Mouse (Mus musculus) midbrain, embryonic 14.5 days (tissue): ENCODE data around the gene Slc52a3. TPM values are rescaled to one million over a fixed set of nuclear protein-coding genes. Genes with fewer than 3 reads are reported as not detected.
A peak's percentile ranks its signal among the peaks of the same experiment; 100 is the strongest.

ENCODE experiments used
- ATAC-seq: fragments of 200-750 bp; cut with Nextera tagmentation; 2 replicates; pipeline ENCODE4 v1.8.0; 2017; ENCODE audit warnings: moderate number of reproducible peaks, moderate library complexity; ENCODE audit not compliant: low FRiP score, low TSS enrichment
- DNase-seq: peaks from one replicate; pipeline ENCODE4 v3.0.0-alpha.2; 2015
- H3K27ac ChIP-seq: fragments of 300-500 bp; sonication (generic); replicated peaks from 2 replicates; pipeline ENCODE4 v1.5.1; 2014; ENCODE audit warnings: mild to moderate bottlenecking, low read depth, low read length, moderate library complexity
- H3K27me3 ChIP-seq: fragments of 300-500 bp; sonication (generic); 2 replicates; pipeline ENCODE4 v1.6.1; 2014; ENCODE audit warnings: low read length, control low read depth, mixed read lengths; ENCODE audit not compliant: control insufficient read depth, insufficient read depth
- H3K36me3 ChIP-seq: fragments of 300-500 bp; sonication (generic); 2 replicates; pipeline ENCODE4 v1.6.1; 2014; ENCODE audit warnings: low read length, control low read depth; ENCODE audit not compliant: control insufficient read depth, insufficient read depth
- H3K4me1 ChIP-seq: fragments of 300-500 bp; sonication (generic); 2 replicates; pipeline ENCODE4 v1.6.1; 2014; ENCODE audit warnings: mild to moderate bottlenecking, antibody characterized with exemption, low read length, control low read depth; ENCODE audit not compliant: control insufficient read depth, insufficient read depth
- H3K4me2 ChIP-seq: fragments of 300-500 bp; sonication (generic); 2 replicates; pipeline ENCODE4 v1.6.1; 2014; ENCODE audit warnings: mild to moderate bottlenecking, low read length, moderate library complexity
- H3K4me3 ChIP-seq: fragments of 300-500 bp; sonication (generic); replicated peaks from 2 replicates; pipeline ENCODE4 v1.5.1; 2014; ENCODE audit warnings: low read depth, low read length
- H3K9ac ChIP-seq: fragments of 300-500 bp; sonication (generic); replicated peaks from 2 replicates; pipeline ENCODE4 v1.6.1; 2014; ENCODE audit warnings: mild to moderate bottlenecking, low read length, moderate library complexity
- H3K9me3 ChIP-seq: fragments of 300-500 bp; sonication (generic); 2 replicates; pipeline ENCODE4 v1.6.1; 2016; ENCODE audit warnings: low read length, control low read depth, mixed read lengths; ENCODE audit not compliant: control insufficient read depth
- WGBS: fragments of 180-500 bp; shearing (Covaris S2); extraction: QIAGEN DNeasy Blood & Tissue Kit; methylation state at CpG from one replicate; pipeline ENCODE4 v1.1.7; 2014; 5-methylcytosine and 5-hydroxymethylcytosine counted together
- polyA plus RNA-seq: library from polyadenylated mRNA; unstranded; fragments of >200 nt; fragmentation: Nextera tagmentation; extraction: Ambion mirVana; gene quantifications from 2 replicates; pipeline ENCODE4 v1.2.1, GENCODE M21; 2014

Gene Slc52a3
- polyA plus RNA-seq, 1 experiment from 2014 or later, result 0.74 TPM

DNA sequence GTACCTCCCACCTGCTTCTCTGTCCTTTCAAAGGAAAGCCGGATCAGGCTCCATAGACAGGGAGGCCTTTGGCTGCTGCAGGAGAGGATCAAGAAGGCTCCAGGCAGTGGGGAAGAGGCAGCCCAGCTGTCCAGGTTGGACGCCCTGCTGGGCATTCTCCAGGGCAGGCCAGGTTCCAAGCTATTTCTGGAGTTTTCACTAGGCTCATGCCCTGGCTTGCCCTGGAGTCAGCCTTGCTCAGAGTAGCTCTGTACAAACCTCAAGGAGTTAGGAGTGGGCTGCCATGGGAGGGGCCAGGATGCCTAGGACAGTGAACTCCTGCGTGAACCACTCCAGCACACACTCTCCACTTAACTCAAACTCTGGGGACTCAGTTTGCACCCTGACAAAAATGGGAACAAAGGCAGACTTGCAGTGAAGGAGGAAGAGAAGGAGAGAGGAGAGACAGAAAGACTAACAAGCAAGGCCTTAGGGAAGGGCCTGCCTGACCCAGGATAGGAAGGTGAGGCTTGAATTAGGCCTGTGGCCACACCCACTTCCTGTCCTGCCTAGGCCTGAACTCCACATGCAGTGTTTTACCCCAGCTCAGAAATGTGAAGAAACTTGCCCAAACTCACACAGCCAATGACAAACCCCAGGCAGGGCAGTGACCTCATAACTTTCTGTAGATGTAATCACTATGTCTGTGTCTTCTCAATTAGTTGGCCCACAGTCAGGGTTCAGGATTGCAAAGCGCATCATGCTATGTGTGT, 18.4 kb upstream of the Slc52a3 start:
- no peak overlapping the region for H3K4me3 ChIP-seq
- no peak for ATAC-seq
- peaks cover 34% of the 10 kb centered on the region for H3K4me1 ChIP-seq
- no peak overlapping the region; the same call in 1 of the 2 replicates for H3K4me2 ChIP-seq
- 84% methylated on average over 4 of the region's 4 CpGs for WGBS
- no peaks in the 10 kb centered on the region for H3K36me3 ChIP-seq
- no peaks in the 10 kb centered on the region for H3K27me3 ChIP-seq
- DNase-seq, result no peak
- no peak overlapping the region for H3K27ac ChIP-seq
- H3K9ac ChIP-seq, result 0 out of 2 replicates have a peak overlapping the region, but pooled peaks have one; percentile 20
- no peaks in the 10 kb centered on the region for H3K9me3 ChIP-seq

DNA sequence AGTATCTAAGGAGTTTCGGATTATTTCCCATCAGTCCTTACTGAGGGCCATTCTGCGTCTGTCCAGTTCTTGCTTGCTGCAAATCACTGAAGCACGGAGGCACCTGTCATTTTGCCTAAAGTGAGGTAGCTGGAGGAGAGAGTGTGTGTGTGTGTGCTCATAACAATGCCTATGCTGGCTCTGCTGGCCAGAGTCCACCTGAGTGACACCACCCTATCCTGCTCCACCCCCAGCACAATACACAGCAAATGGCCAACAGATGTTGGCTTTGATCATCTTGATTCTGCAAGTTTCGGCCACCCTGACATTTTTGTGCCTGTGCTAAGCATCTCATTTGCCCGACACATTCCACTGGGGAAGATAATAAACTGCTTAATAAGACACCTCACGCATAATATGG, 17.8 kb upstream of the Slc52a3 start:
- no peak overlapping the region for H3K27ac ChIP-seq
- H3K4me3 ChIP-seq, result no peak overlapping the region
- WGBS, result 70% methylated on average over 6 of the region's 6 CpGs
- H3K4me2 ChIP-seq, result peak overlapping the region; percentile 88
- DNase-seq (no peak), ATAC-seq (no peak)
- H3K36me3 ChIP-seq, result no peaks in the 10 kb centered on the region
- peaks cover 30% of the 10 kb centered on the region for H3K4me1 ChIP-seq
- no peaks in the 10 kb centered on the region for H3K9me3 ChIP-seq
- H3K27me3 ChIP-seq, result no peaks in the 10 kb centered on the region
- H3K9ac ChIP-seq, result no peak overlapping the region

DNA sequence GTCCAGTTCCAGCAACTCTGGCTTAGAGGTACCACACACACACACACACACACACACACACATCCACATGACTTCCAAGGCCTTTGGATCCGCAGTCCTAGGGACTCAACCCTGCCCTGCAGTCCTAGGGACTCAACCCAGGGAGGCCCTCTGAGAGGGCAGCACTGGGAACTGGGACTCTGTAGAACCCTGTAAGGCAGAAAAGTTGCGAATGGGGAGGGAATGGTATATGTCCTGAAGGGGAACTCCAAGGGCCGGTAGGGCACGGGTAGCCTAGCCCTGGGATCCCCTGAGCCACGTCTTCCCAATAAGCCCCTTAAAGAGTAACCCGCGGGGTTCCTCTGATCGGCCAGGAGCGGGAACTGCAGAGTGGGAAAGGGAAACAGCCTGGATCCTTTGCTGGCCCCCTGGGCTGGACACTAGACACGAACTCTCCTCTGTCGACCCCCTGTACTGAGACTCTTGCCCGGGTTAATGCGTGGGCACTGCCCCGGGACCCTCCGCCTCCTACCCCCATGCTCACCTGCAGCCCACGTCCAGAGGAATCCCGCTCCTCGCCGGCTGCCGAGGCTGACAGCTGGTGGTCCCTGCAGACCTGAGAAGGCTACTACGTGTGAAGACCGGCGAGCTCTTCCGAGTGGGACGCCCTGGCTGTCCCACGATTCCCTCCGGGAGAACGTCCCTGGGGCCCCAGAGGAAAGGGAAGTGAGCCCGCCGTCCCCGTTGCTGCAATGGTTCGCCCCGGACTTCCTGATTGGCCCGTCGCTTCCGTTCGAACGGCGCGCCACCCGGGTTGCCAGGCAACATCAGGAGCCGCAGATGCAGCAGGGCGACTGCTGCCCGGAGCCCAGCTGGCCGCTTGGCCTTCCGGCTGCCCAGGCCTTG, 16.6 kb upstream of the Slc52a3 start, which contains the start of gene Fam110a:
Fam110a (minus strand) TSS at position 750 of the 885 bp plus-strand sequence.
- Histone ChIP-seq H3K4me3 (peak within 1 kb of the TSS; percentile 77), H3K4me1 (peaks cover 24% of the 10 kb centered on the region), H3K27ac (peak within 1 kb of the TSS; percentile 78), H3K27me3 (no peaks in the 10 kb centered on the region), H3K36me3 (no peaks in the 10 kb centered on the region), H3K9ac (peak within 1 kb of the TSS; percentile 79), H3K9me3 (no peaks in the 10 kb centered on the region), H3K4me2 (peak within 1 kb of the TSS; percentile 88)
- DNase-seq, result peak; percentile 94
- ATAC-seq, result peak; percentile 89
- WGBS, result 1% methylated on average over 46 of the region's 46 CpGs

DNA sequence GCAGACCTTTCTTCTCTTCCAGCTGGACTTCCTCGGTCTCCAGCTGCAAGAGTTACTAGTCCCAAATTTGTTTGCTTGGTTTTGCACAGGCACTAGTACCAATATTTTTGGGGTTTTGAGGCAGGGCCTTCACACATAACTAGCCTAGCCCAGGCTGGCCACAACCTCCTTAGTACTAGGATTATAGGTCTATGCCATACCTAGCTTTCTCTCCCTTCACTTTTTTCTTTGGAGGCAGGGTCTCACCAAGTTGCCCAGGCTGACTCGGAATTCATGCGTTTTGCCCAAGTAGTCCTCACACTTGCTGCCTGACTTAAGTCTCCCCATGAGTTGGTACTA, 16.0 kb upstream of the Slc52a3 start:
- Histone ChIP-seq H3K4me2 (peak overlapping the region; percentile 88), H3K9ac (peak overlapping the region; percentile 79), H3K27ac (peak overlapping the region; percentile 78), H3K9me3 (no peaks in the 10 kb centered on the region), H3K36me3 (no peaks in the 10 kb centered on the region), H3K27me3 (no peaks in the 10 kb centered on the region), H3K4me1 (peaks cover 24% of the 10 kb centered on the region), H3K4me3 (peak overlapping the region; percentile 77)
- DNase-seq, result no peak
- 29% methylated on average over 3 of the region's 3 CpGs for WGBS
- ATAC-seq, result peak; percentile 12; the same call in 1 of the 2 replicates

DNA sequence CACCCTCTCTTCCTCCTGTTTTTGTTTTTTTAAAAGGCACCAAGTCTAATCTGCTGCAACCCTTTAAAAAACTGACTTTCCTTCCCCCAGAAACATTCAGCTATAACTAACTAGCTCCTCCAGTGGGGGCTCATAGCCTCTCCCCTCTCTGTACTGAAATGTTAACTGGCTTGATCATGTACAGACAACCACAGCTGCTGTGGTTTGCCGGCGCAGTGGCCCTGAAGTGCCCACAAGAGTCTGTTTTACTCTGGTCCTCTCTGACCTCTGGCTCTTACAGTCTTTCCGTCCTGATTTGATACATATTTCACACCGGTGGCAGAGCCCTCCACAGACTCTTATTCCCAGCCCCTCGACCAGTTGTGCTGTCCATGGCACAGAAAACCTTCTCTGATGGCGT, 15.0 kb upstream of the Slc52a3 start:
- Histone ChIP-seq H3K9me3 (no peaks in the 10 kb centered on the region), H3K27me3 (no peaks in the 10 kb centered on the region), H3K27ac (no peak overlapping the region), H3K36me3 (no peaks in the 10 kb centered on the region), H3K9ac (no peak overlapping the region), H3K4me1 (peaks cover 24% of the 10 kb centered on the region), H3K4me3 (no peak overlapping the region), H3K4me2 (no peak overlapping the region)
- no peak for ATAC-seq
- 86% methylated on average over 6 of the region's 6 CpGs for WGBS
- no peak for DNase-seq

DNA sequence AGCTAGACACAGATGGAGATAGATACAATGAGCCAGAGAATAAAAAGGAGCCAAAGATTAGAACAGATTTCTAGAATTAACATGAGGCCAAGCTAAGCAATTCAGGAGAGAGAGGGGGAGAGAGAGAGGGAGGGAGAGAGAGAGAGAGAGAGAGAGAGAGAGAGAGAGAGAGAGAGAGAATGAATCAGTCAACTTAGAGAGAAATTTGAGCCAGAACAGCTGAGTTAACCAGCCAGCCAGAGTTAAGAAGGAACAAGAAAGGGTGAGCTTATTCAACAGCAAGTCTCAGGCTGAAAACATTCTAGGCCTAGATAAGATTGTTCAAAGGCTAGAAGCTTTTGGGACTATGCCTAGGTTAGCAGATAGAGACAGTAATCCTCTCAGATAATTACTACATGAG, 13.8 kb upstream of the Slc52a3 start:
- Histone ChIP-seq H3K36me3 (no peaks in the 10 kb centered on the region), H3K27ac (no peak overlapping the region), H3K9ac (no peak overlapping the region), H3K4me3 (no peak overlapping the region), H3K4me2 (no peak overlapping the region), H3K9me3 (no peaks in the 10 kb centered on the region), H3K27me3 (no peaks in the 10 kb centered on the region), H3K4me1 (peaks cover 23% of the 10 kb centered on the region)
- DNase-seq (no peak), ATAC-seq (no peak)

DNA sequence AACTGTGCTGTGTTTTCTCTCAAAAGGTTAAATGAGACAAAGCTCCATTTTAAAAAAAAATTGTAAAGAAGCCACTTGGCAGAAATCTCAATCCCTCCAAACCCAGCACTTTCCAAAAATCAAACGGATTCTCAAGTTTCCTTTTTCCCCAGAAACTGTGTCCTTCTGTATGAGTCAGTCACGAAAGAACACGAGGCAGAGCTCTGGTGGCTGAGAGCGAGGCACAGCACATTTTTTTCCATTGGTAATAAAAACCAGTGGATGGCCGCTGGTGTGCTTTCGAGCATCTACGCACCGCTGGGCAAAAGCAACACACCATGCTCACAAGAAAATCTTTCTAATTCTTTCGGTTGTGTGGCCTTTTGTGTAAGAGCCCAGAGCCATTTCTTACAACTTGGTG, 12.3 kb upstream of the Slc52a3 start:
- Histone ChIP-seq H3K9ac (no peak overlapping the region), H3K4me3 (no peak overlapping the region), H3K27ac (no peak overlapping the region), H3K4me2 (no peak overlapping the region), H3K9me3 (no peaks in the 10 kb centered on the region), H3K36me3 (no peaks in the 10 kb centered on the region), H3K27me3 (no peaks in the 10 kb centered on the region), H3K4me1 (peaks cover 9% of the 10 kb centered on the region)
- DNase-seq (no peak), ATAC-seq (no peak)
- 64% methylated on average over 9 of the region's 9 CpGs for WGBS

DNA sequence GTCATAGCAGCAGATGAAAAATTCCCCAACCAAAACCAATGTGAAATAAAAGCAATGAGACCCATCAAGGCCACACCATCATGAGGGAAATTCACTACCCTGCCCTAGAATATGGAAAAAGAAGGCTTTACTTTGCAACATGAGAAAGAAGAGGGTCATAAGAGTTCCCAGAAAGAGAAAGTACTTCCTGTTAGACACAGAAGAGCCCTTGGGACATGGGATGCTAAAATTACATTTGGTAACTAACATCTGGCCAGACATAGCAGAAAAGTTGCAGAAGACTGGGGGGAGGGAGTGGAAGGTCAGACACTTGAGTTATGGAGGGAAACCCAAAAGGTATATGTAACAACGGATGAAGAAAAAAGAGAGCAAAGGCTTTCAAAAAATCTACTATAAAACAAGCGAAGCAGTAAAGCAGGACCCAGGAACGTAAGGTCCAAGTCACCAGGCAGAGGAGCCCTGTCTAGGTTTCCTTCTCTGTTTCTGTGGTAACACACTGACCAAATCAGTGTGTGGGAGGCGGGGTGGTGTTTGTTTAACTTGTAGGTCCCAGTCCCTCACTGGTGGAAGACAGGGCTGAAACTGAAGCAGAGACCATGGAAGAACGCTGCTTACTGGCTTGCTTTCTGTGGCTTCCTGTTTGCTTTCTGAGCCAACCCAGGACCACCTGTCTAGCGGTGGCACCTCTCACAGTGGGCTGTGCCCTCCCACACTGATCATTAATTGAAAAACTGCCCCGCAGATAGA, 10.7 kb upstream of the Slc52a3 start:
- Histone ChIP-seq H3K36me3 (no peaks in the 10 kb centered on the region), H3K4me3 (no peak overlapping the region), H3K9me3 (no peaks in the 10 kb centered on the region), H3K27ac (no peak overlapping the region), H3K9ac (no peak overlapping the region), H3K27me3 (no peaks in the 10 kb centered on the region), H3K4me2 (no peak overlapping the region), H3K4me1 (0 out of 2 replicates have a peak, but pooled peaks cover under 1% of the 10 kb centered on the region)
- DNase-seq (no peak), ATAC-seq (no peak)
- WGBS, result 73% methylated on average over 7 of the region's 7 CpGs
